Mouse (Mus musculus): ENCODE measurements around the gene Ankle2.

Gene Ankle2

GRCm38 (mm10) chr5:110230780-110231461 is at the start of gene Ankle2:
Gene Ankle2 (plus strand): TSS chr5:110231004.
- DNase-seq (ENCODE audit: low spot score in 2 of 2): peak; percentile 97

GRCm38 (mm10) chr5:110181716-110182115 is 49.1 kb upstream of the Ankle2 start:
- no peak for DNase-seq (ENCODE audit: low spot score in 2 of 2)

- DNase-seq (ENCODE audit: low spot score in 2 of 2): peak in 1 of 2 experiments; percentile 27
Measured at GRCm38 (mm10) chr5:110203164-110203895, 27.5 kb upstream of the Ankle2 start.

- DNase-seq (ENCODE audit: low spot score in 2 of 2): peak in 1 of 2 experiments; percentile 42
Measured at GRCm38 (mm10) chr5:110204777-110205176, 26.0 kb upstream of the Ankle2 start.

- no peak for DNase-seq (ENCODE audit: low spot score in 2 of 2)
Measured at GRCm38 (mm10) chr5:110211312-110211711, 19.5 kb upstream of the Ankle2 start.

GRCm38 (mm10) chr5:110216780-110217179 is 14.0 kb upstream of the Ankle2 start:
- no peak for DNase-seq (ENCODE audit: low spot score in 2 of 2)

GRCm38 (mm10) chr5:110220331-110220730 is 10.5 kb upstream of the Ankle2 start:
- DNase-seq (ENCODE audit: low spot score in 2 of 2): no peak

- DNase-seq (ENCODE audit: low spot score in 2 of 2): no peak
Measured at GRCm38 (mm10) chr5:110222757-110223156, 8.0 kb upstream of the Ankle2 start.

GRCm38 (mm10) chr5:110225056-110225455 is 5.7 kb upstream of the Ankle2 start:
- DNase-seq (ENCODE audit: low spot score in 2 of 2): no peak

- DNase-seq (ENCODE audit: low spot score in 2 of 2): no peak
Measured at GRCm38 (mm10) chr5:110227336-110227883, 3.4 kb upstream of the Ankle2 start.

GRCm38 (mm10) chr5:110230401-110230779 is 414 bp upstream of the Ankle2 start:
- peak in 1 of 2 experiments; percentile 12 for DNase-seq (ENCODE audit: low spot score in 2 of 2)

GRCm38 (mm10) chr5:110231638-110232037 is 834 bp downstream of the Ankle2 start:
- peak; percentile 19 to 52 for DNase-seq (ENCODE audit: low spot score in 2 of 2)

GRCm38 (mm10) chr5:110232346-110232745 is 1.5 kb downstream of the Ankle2 start:
- peak in 1 of 2 experiments; percentile 26 for DNase-seq (ENCODE audit: low spot score in 2 of 2)

GRCm38 (mm10) chr5:110244091-110244490 is 13.3 kb downstream of the Ankle2 start:
- no peak for DNase-seq (ENCODE audit: low spot score in 2 of 2)

- DNase-seq (ENCODE audit: low spot score in 2 of 2): no peak
Measured at GRCm38 (mm10) chr5:110266941-110267340, 36.1 kb downstream of the Ankle2 start.

GRCm38 (mm10) chr5:110269141-110270101 is 38.6 kb downstream of the Ankle2 start, which contains the start of gene Pgam5:
Gene Pgam5 (minus strand): TSS chr5:110269913.
- peak; percentile 86 to 94 for DNase-seq (ENCODE audit: low spot score in 2 of 2)

GRCm38 (mm10) chr5:110270242-110270641 is 39.4 kb downstream of the Ankle2 start:
- DNase-seq (ENCODE audit: low spot score in 2 of 2): no peak

GRCm38 (mm10) chr5:110274147-110274546 is 43.3 kb downstream of the Ankle2 start:
- DNase-seq (ENCODE audit: low spot score in 2 of 2): no peak

- DNase-seq (ENCODE audit: low spot score in 2 of 2): no peak
Measured at GRCm38 (mm10) chr5:110274846-110275245, 44.0 kb downstream of the Ankle2 start.

- DNase-seq (ENCODE audit: low spot score in 2 of 2): no peak
Measured at GRCm38 (mm10) chr5:110276391-110276790, 45.6 kb downstream of the Ankle2 start.

GRCm38 (mm10) chr5:110276910-110277309 is 46.1 kb downstream of the Ankle2 start:
- DNase-seq (ENCODE audit: low spot score in 2 of 2): no peak

- no peak for DNase-seq (ENCODE audit: low spot score in 2 of 2)
Measured at GRCm38 (mm10) chr5:110281984-110282383, 51.2 kb downstream of the Ankle2 start.
